Mouse (Mus musculus): Measurements from ENCODE around the gene 4930402H24Rik.
"Not testable (repeated sequence)": the region's sequence is repeated elsewhere in the genome, so short reads cannot be mapped to it uniquely, and the experiment has no call there.

- TF ChIP-seq CTCF (IDR thresholded peaks at IDR 0.05; ENCODE audit: low read depth, low read length); POLR2A (IDR thresholded peaks at IDR 0.05; ENCODE audit: insufficient read depth, low read length); EP300 (IDR thresholded peaks at IDR 0.05; ENCODE audit: insufficient read depth, low read depth, low read length): not testable (repeated sequence)
Observed at GRCm38 (mm10) chr2:130828066-130828465, 78.1 kb downstream of the 4930402H24Rik start.
